Mouse (Mus musculus): ENCODE data around the gene Cutc. TPM values are rescaled to one million over a fixed set of nuclear protein-coding genes. Genes with fewer than 3 reads are reported as not detected.

The Cutc gene
- 3.3 and 4.4 TPM in 2 replicates for polyA plus RNA-seq (2012; rRNA removed)

DNA sequence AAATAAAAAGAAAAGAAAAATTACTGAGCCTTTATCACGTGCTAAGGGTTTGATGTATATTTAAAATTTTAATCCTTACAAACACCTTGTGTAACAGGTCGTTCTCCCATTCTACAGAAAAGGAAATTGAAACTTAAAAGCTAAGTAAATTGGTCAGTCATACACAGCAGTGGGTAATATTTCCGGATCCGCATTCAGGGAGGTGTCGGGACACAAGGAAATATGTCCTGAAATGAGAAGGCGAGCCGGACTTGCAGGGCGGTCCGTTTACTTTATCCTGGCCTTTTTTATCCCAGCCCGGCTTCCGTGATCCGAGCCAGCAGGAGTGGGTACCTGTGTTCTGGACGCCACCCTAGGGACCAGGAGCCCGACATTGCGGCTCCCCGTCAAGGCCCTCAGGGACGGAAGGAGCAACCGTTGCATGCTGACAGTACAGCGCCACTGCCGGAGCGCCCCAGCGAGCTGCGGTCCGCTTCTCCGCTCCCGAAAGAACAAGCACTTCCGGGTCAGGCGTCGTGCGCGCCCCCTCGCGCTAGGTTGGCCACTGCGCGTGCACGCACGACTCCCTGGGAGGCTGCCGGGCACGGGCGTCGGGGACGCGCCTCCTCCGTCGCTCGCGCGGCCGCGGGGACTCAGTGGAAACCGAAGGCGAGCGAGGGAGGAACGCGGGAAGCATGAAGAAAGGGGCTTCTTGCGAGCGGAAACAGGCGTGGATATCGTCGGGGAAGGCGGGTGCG lies at the start of gene Cutc, which contains the start of gene Cox15:
Gene Cutc, plus strand, starts transcription at position 508 of the 737 bp plus-strand sequence.
Gene Cox15, minus strand, starts transcription at position 512 of the 737 bp plus-strand sequence.

DNA sequence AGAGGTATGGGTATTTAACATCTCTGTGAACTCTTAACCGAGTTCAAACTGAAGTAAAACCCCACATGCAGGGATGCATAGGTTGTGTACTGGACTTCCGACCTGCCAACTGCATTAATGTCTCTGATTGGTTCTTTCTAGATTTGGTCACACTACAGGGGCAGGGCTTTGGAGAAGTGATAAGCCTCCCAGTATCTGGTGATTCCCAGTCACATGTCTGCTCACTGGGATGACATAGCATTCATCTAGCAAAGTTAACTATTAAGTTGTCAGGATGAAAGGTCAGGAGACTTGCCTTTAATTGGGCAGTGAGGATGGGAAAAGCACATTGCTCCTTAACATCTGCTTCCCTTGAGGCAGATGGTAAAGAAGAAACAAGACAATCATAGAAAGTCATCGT lies 29.2 kb downstream of the Cutc start, which contains the start of gene Abcc2:
Gene Abcc2, plus strand, starts transcription at position 213 of the 400 bp plus-strand sequence.

Other genes starting within 250 kb of the Cutc start
- 35.6 and 47.0 TPM in 2 replicates for gene Got1, start 228.4 kb upstream of the Cutc start, polyA plus RNA-seq (2012; rRNA removed)
- not detected in 2 replicates for gene Nkx2-3, start 140.7 kb upstream of the Cutc start, polyA plus RNA-seq (2012; rRNA removed)
- gene Slc25a28, start 78.1 kb upstream of the Cutc start, polyA plus RNA-seq (2012; rRNA removed), result 152 and 176 TPM in 2 replicates
- 5.8 and 6.5 TPM in 2 replicates for gene Entpd7, start 63.3 kb upstream of the Cutc start, polyA plus RNA-seq (2012; rRNA removed)
- 11.6 and 14.9 TPM in 2 replicates for gene Cox15, start within 50 bp of the Cutc start, polyA plus RNA-seq (2012; rRNA removed)
- 0.28 and 0.41 TPM in 2 replicates for gene Abcc2, start 29.2 kb downstream of the Cutc start, polyA plus RNA-seq (2012; rRNA removed)
- gene Dnmbp, start 187.2 kb downstream of the Cutc start, polyA plus RNA-seq (2012; rRNA removed), result 32.4 and 34.0 TPM in 2 replicates
- 1.7 and 2.1 TPM in 2 replicates for gene Cpn1, start 233.6 kb downstream of the Cutc start, polyA plus RNA-seq (2012; rRNA removed)